Mouse (Mus musculus) cerebral cortex, adult 2 months (tissue): Measurements from ENCODE around the gene Zfp786.

Experiments
- WGBS: fragments of 180-500 bp; shearing (Covaris S2); methylation state at CpG from one replicate; pipeline ENCODE4 v1.1.7; 2018; 5-methylcytosine and 5-hydroxymethylcytosine counted together

Gene Zfp786

GRCm38 (mm10) chr6:47821236-47821635 lies 9.4 kb downstream of the Zfp786 start:
- 79% methylated on average over 5 of the region's 5 CpGs for WGBS

GRCm38 (mm10) chr6:47819626-47820325 lies 10.9 kb downstream of the Zfp786 start:
- WGBS: 86% methylated on average over 23 of the region's 23 CpGs

GRCm38 (mm10) chr6:47818721-47819120 lies 11.9 kb downstream of the Zfp786 start:
- 95% methylated on average over 8 of the region's 8 CpGs for WGBS

- WGBS: 96% methylated on average over 1 of the region's 1 CpGs
Observed at GRCm38 (mm10) chr6:47816151-47816550, 14.5 kb downstream of the Zfp786 start.

GRCm38 (mm10) chr6:47813257-47813878 lies 17.3 kb downstream of the Zfp786 start, which contains the start of gene Pdia4:
Gene Pdia4 (minus strand): TSS chr6:47813430.
- under 1% methylated on average over 44 of the region's 44 CpGs for WGBS

- WGBS: under 1% methylated on average over 17 of the region's 17 CpGs
Observed at GRCm38 (mm10) chr6:47812271-47812915, 18.3 kb downstream of the Zfp786 start.

- WGBS: 53% methylated on average over 5 of the region's 5 CpGs
Observed at GRCm38 (mm10) chr6:47811324-47811723, 19.3 kb downstream of the Zfp786 start.

- 69% methylated on average over 2 of the region's 2 CpGs for WGBS
Observed at GRCm38 (mm10) chr6:47810181-47810580, 20.5 kb downstream of the Zfp786 start.

- WGBS: 54% methylated on average over 4 of the region's 4 CpGs
Observed at GRCm38 (mm10) chr6:47809053-47809452, 21.6 kb downstream of the Zfp786 start.

- WGBS: 36% methylated on average over 5 of the region's 5 CpGs
Observed at GRCm38 (mm10) chr6:47808545-47808944, 22.1 kb downstream of the Zfp786 start.

GRCm38 (mm10) chr6:47807419-47807818 lies 23.2 kb downstream of the Zfp786 start:
- 51% methylated on average over 2 of the region's 2 CpGs for WGBS

- WGBS: 51% methylated on average over 2 of the region's 2 CpGs
Observed at GRCm38 (mm10) chr6:47805520-47805919, 25.1 kb downstream of the Zfp786 start.

- WGBS: 33% methylated on average over 6 of the region's 6 CpGs
Observed at GRCm38 (mm10) chr6:47799079-47799478, 31.6 kb downstream of the Zfp786 start.

GRCm38 (mm10) chr6:47794106-47794830 lies 36.4 kb downstream of the Zfp786 start:
- WGBS: 47% methylated on average over 10 of the region's 10 CpGs

- 65% methylated on average over 5 of the region's 5 CpGs for WGBS
Observed at GRCm38 (mm10) chr6:47793284-47793683, 37.4 kb downstream of the Zfp786 start.

GRCm38 (mm10) chr6:47792533-47792932 lies 38.1 kb downstream of the Zfp786 start:
- WGBS: 84% methylated on average over 2 of the region's 2 CpGs

GRCm38 (mm10) chr6:47790745-47791144 lies 39.9 kb downstream of the Zfp786 start:
- 67% methylated on average over 2 of the region's 2 CpGs for WGBS

- 18% methylated on average over 3 of the region's 3 CpGs for WGBS
Observed at GRCm38 (mm10) chr6:47788821-47789220, 41.8 kb downstream of the Zfp786 start.

- 2% methylated on average over 18 of the region's 18 CpGs for WGBS
Observed at GRCm38 (mm10) chr6:47787941-47788736, 42.5 kb downstream of the Zfp786 start.

GRCm38 (mm10) chr6:47784707-47785412 lies 45.8 kb downstream of the Zfp786 start:
- WGBS: 80% methylated on average over 5 of the region's 5 CpGs
